Mouse (Mus musculus): Measurements from ENCODE around the gene St7.
"Not testable (repeated sequence)": the region's sequence is repeated elsewhere in the genome, so short reads cannot be mapped to it uniquely, and the experiment has no call there.

St7 gene

DNA sequence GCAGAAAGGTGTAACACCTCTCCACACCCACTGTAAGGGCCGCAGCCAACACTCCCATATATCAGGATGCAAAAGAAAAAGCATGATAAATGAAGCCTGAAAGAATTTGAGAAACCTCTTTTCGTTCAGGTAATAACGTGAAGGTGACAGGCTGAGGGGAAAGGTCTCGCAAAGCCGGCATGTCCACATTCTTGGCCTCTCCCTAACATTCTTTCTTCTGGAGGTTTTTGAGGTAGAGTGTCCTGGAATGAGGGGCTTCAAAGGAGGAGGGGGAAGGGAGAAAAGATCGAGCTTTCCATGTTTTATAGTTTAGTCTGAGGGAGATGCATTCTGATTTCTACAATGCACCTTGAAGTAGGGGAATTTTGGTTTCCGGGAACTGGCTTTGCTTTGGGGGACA is at the start of gene St7:
Gene St7, plus strand, starts transcription at position 287 of the 400 bp plus-strand sequence.
- DNase-seq (ENCODE audit: low read depth, low spot score) = no peak

- DNase-seq (ENCODE audit: low read depth, low spot score) = no peak
Measured at GRCm38 (mm10) chr6:17646107-17646506, 46.6 kb upstream of the St7 start.

DNA sequence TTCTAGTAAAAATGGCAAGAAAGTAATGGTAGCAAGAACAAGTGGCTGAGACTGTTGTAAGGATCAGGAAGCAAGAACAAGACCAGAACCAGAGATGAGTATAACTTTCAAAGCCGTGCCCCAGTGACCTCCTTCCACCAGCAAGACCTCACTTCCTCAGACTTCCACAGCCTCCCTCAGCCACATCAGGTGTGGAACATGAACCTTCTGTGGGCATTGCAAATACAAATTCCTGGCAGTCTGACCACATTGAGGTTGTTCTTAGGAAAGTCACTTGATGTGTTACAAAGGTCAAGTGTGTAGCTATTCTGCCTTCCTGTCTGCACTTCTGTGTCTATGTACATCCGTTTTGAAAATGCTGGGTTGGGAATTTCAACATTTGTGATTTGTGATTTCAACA is 40.6 kb upstream of the St7 start:
- DNase-seq (ENCODE audit: low read depth, low spot score) = no peak

DNA sequence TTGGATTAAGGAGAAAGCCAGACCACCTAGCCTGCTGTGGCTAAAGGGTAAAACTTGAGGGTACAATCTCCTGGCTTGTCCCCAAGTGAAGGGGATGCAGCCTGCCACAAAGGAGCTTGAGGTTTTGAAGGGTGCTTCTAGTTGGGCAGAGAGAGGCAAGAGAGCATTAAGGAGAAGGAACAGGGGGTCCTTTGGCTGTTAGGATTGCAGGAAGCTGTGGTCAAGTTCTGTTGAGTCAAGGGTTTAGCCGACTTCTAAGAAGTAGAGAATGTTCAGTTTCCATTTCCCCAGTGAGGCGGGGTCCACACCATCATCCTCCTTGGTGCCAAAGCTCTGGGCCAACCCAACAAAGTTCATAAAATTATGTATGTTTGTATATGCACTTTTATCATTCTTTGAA is 37.7 kb upstream of the St7 start:
- DNase-seq (ENCODE audit: low read depth, low spot score) = no peak

GRCm38 (mm10) chr6:17657308-17657707 is 35.4 kb upstream of the St7 start:
- no peak for DNase-seq (ENCODE audit: low read depth, low spot score)

- DNase-seq (ENCODE audit: low read depth, low spot score) = no peak
Measured at GRCm38 (mm10) chr6:17665348-17665747, 27.4 kb upstream of the St7 start.

DNA sequence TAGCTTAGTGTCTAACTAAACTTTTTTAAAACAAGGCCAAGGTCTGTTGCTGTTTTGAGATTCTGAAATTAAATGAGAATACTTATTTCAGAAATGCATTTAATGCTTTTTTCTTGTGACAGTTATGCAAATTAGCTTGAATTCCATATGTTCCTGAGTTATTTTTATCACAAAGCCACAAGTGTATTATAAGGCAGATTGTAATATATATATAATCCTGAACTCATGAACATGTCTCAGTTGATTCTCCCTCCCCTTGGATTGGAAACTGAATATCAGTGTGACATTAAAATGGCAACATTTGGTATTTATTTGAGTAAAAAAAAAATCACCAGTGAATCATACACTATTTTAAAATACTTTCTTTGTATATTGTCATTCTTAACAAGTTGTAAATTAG is 26.7 kb upstream of the St7 start:
- no peak for DNase-seq (ENCODE audit: low read depth, low spot score)

DNA sequence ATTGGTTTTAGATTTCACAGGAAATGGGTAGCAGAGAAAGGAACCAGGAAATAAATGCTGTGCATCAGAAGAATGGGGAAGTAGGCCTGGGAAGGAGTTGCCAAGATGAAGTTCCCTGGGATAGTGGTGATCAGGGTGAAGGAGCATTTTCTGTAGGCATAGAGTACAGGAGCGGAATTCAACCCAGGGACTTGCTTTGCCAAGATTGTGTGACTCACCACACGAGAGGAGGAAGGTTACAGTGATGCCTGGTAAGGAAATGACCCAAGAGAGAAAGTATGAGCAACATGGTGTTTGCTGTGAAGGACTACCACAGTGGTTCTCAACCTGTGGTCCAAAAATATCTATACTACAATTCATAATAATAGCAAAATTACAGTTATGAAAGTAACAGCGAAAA is 24.9 kb upstream of the St7 start:
- no peak for DNase-seq (ENCODE audit: low read depth, low spot score)

DNA sequence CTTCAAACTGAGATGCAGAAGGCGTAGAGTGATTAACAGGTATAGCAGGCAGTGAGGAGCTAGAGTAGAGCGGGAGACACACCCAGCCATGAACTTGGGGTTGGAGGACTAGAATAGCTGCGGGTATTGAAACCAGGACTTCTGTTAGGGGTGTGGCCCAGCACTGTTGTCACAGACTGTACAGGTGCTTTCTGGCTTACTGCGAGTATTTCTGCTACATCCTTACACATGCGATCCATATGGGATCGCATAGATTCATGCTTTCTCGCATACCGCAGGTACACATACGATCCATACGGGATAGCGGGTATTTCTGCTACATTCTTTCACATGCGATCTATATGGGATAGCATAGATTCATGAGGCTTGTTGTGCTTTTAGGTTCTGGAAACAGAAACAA is 24.4 kb upstream of the St7 start:
- no peak for DNase-seq (ENCODE audit: low read depth, low spot score)

GRCm38 (mm10) chr6:17669826-17670225 is 22.9 kb upstream of the St7 start:
- DNase-seq (ENCODE audit: low read depth, low spot score) = no peak

- DNase-seq (ENCODE audit: low read depth, low spot score) = peak; percentile 66
Measured at GRCm38 (mm10) chr6:17675019-17675756, 17.5 kb upstream of the St7 start.

DNA sequence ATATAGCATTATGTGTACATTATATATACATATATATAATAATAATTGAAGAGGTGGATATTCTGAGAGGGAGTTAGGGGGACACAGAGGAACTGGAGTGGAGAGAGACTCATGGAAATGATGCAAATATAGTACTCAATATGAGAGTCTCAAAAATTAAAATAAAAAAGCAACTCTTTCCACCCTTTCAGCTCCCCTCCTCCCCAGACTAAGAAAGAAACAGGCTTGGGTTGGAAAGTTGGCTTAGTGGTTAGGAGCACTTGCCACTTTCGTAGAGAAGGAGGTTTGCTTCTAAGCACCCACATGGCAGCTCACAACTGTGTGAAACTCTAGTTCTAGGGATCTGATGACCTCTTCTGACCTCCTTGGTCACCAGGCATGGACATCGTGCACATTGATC is 15.7 kb upstream of the St7 start:
- DNase-seq (ENCODE audit: low read depth, low spot score) = no peak

DNA sequence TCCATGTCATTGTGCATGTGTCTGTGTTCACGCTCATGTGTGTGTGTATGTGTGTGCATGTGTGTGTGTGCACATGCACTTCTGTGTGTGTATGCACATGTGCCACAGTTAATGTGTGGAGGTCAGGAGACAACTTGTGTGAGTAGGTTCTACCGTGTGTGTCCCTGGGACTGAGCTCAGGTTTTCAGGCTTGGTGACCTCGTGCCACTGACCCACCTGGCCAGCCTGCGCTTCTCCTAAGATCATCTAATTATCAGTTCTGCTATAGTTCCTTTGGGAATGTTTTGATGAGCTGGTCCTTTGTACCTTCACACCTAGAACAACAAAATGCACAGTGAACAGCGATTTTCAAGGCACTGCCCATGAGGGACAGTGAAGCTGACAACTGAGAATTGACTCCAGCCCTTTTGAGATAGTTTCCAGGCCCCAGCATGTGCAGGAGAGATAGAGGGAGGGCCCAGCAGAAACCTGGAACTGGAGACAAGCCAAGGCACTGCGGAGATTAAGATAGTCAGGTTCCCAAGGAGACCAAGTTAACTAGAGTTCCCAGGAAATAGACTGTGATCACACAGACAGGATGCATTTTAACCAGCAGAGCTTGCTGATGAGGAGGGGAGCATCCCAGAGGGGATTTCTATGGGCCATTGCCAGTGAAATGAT is 12.3 kb upstream of the St7 start:
- DNase-seq (ENCODE audit: low read depth, low spot score) = no peak

DNA sequence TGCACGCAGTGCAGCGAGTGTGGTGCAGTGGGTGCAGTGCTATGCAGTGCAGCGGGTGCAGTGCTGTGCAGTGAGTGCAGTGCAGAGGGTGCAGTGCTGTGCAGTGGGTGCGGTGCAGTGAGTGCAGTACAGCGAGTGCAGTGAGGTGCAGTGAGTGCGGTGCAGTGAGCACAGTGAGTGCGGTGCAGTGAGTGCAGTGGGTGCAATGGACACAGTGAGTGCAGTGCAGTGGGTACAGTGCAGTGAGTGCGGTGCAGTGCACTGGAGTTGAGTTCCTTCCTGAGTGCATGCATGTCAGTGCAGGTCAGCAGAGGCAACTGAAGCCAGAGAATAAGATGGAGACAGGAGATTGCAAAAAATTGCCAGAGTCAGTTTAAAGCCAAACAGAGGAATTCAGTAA is 10.9 kb upstream of the St7 start:
- DNase-seq (ENCODE audit: low read depth, low spot score) = no peak

DNA sequence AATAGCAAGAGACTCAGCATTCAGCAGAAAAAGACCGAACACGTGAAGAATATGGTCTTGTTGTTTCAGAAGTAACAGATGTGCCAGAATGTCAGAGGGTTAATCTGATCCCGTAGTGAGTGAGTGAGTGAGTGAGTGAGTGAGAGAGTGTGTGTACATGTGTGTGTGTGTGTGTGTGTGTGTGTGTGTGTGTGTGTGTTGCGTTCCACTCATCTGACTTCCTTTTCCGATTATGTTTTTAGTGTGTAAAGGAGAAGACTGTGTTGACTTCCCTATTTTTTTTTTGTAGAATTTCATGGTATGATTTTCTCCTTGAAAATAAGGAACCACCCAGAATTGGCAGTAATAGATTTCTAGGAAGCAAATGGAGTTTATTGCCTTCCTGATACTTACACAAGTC is 4.1 kb upstream of the St7 start:
- no peak for DNase-seq (ENCODE audit: low read depth, low spot score)

DNA sequence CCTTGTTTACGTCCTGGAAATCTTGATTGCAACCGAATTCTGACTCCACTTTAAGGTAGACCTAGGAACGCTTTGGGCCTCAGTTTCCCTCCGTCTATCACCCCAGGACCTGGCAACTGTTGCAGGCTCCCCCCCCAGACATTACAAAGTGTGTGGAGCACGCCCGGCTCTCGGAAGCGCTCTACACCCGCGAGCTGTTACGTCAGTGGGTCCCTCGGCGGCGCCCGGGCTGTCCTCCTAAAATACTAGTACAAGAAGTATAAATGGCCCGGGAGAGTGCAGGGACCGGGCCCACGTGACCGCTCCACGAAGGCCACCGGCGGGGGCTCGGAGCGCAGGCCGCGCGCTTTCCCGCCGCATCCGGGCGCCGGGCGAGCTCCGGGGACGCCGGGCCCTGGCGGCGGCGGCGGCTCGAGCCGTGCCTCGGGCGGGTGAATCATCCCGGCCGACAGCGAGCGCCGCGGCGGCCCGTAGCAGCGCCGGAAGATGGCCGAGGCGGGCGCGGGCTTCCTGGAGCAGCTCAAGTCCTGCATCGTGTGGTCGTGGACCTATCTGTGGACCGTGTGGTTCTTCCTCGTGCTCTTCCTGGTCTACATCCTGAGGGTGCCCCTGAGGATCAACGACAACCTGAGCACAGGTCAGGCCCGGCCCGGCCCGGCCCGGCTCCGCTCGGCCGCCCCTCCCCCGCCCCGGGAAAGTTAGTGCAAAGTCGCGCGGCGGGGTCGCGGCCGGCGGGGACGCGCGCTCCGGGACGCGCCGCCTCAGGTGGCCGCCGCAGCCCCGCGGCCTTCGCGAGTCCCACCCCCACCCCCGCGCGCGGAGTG is 1.2 kb downstream of the St7 start:
- DNase-seq (ENCODE audit: low read depth, low spot score) = peak; percentile 45

DNA sequence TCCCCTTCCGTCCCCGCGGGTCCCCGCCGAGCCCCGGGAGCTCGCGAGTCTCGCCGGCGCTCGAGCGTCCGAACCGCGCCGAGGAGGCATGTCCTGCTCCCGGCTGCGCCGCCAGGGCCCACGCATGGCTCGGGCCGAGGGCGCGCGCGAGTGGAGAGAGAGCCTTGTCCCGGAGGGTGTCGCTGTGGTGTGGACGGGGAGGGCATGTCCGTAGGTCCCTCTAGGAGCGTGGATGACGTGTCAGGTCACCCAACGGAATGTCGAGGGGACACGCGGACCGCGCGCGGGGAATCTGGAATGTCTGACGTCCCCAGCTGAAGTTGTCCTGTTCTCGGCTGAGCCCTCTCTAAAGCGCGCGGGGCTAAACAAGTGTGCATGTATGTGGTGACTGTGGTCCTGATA is 1.8 kb downstream of the St7 start:
- DNase-seq (ENCODE audit: low read depth, low spot score) = peak; percentile 46

GRCm38 (mm10) chr6:17696321-17696734 is 3.6 kb downstream of the St7 start:
- no peak for DNase-seq (ENCODE audit: low read depth, low spot score)

DNA sequence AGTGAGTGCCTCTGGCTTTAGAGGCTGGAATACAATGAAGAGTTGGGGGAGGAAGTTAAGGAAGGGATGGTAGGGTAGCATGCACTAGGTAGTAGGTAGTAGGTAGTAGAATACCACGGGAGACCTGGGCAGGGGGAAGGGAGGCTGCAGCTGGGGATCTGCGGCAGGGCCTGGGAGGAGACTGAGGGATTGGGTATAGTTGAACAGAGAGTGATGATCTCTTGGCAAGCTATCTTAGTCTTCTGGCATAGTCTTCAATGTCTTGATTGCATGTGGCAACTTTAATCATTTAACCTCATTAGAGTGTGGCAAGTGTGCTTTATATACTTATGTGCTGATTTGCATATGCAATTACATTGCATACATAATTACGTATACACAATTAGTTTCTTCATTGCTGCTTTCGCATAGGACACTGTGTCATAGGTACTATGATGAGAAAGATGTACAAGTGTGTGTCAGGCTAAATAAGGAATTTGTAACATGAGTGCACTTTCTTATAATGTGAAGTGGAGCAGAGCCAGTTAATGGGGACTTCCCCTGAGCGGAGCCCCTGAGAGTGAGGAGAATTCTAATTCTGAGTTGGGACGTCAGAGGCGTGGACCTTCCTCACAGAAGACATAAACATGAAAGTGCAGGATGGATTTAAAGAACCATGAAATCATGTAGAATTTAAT is 8.3 kb downstream of the St7 start:
- DNase-seq (ENCODE audit: low read depth, low spot score) = no peak

GRCm38 (mm10) chr6:17704038-17704437 is 11.3 kb downstream of the St7 start:
- DNase-seq (ENCODE audit: low read depth, low spot score) = not testable (repeated sequence)

DNA sequence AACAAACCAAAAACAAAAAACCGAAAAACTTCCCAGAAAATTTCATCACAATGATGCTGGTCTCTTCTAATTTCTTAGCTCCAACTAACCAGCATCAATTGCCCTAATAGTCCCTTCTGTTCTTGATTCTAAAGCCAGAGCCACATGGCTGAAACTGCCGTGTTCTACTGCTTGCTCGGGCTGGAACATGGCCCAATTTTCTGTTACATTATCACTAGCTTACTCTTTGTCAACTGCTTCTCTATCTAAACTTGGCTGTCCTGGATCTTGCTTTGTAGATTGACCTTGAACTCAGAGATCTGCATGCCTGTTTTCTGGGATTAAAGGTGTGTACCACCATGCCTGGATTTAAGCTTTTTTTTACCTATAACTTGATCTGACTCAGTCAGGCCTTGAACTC is 13.2 kb downstream of the St7 start:
- no peak for DNase-seq (ENCODE audit: low read depth, low spot score)

GRCm38 (mm10) chr6:17718978-17719377 is 26.2 kb downstream of the St7 start:
- no peak for DNase-seq (ENCODE audit: low read depth, low spot score)
